Mouse (Mus musculus): ENCODE results near the gene Mcm9.
"Not testable (repeated sequence)": the region's sequence is repeated elsewhere in the genome, so short reads cannot be mapped to it uniquely, and the experiment has no call there.

The Mcm9 gene

DNA sequence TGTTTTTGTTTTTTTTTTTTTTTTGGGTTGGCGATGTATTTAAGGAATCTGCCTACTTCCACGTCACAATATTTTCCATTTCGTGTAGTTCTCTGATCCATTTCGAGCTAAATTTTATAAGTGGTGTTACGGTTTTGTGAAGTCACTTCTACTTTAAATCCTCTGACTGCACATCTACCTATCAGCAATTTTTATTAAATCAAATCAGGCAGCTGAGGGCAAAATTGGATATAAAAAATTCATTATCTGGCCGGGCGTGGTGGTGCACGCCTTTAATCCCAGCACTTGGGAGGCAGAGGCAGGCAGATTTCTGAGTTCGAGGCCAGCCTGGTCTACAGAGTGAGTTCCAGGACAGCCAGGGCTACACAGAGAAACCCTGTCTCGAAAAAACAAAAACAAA is at the start of gene Mcm9:
Gene Mcm9, minus strand, starts transcription at position 101 of the 400 bp plus-strand sequence.
- DNase-seq (ENCODE audit: low read depth) = not testable (repeated sequence)

GRCm38 (mm10) chr10:53661788-53662187 is 31.5 kb upstream of the Mcm9 start:
- no peak for DNase-seq (ENCODE audit: low read depth)

- not testable (repeated sequence) for DNase-seq (ENCODE audit: low read depth)
These were observed 24.0 kb upstream of the Mcm9 start for GRCm38 (mm10) chr10:53654239-53654638.

GRCm38 (mm10) chr10:53650683-53651082 is 20.4 kb upstream of the Mcm9 start:
- DNase-seq (ENCODE audit: low read depth) = no peak

GRCm38 (mm10) chr10:53641507-53641906 is 11.3 kb upstream of the Mcm9 start:
- DNase-seq (ENCODE audit: low read depth) = peak; percentile 21

GRCm38 (mm10) chr10:53635246-53635971 is 5.2 kb upstream of the Mcm9 start:
- no peak for DNase-seq (ENCODE audit: low read depth)

- no peak for DNase-seq (ENCODE audit: low read depth)
These were observed 3.9 kb upstream of the Mcm9 start for GRCm38 (mm10) chr10:53634160-53634559.

- DNase-seq (ENCODE audit: low read depth) = peak; percentile 91
These were observed 355 bp downstream of the Mcm9 start for GRCm38 (mm10) chr10:53629918-53630250.

- DNase-seq (ENCODE audit: low read depth) = peak; percentile 51
These were observed 857 bp downstream of the Mcm9 start for GRCm38 (mm10) chr10:53629247-53629917.

DNA sequence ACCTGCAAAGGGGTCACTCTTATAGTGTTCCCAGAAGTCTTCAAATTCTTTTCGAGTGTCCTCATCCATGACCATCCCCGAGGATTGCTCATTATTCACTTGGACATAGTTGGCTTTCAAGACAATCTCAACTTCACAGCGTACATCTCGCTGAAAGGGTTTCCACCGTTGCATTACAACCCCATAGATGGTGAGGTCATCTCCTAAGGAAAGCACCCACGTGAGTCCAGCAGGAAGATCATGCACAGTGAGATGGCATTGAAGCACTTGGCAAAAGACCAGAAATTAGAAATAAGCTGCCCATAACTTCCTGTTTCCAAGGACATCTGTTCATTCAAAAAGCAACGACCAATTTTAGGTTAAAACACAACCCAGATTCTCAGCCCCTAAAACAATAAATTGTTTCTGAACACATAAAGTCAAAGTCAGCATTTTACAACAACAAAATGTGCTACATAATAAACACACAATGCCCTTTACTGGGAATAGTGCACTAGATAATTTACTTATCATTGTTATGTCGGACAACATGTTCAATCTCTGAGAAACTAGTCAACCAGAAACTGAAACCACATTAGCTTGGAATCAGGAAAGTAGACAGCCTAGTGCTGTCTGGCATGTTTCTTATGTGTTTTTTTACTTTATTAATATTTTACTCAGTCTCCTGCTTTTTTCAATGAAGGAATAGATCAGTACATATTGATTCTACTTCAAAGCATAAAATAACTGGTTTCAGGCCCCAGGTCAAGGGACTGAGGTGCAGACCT is 14.2 kb downstream of the Mcm9 start:
- DNase-seq (ENCODE audit: low read depth) = no peak

DNA sequence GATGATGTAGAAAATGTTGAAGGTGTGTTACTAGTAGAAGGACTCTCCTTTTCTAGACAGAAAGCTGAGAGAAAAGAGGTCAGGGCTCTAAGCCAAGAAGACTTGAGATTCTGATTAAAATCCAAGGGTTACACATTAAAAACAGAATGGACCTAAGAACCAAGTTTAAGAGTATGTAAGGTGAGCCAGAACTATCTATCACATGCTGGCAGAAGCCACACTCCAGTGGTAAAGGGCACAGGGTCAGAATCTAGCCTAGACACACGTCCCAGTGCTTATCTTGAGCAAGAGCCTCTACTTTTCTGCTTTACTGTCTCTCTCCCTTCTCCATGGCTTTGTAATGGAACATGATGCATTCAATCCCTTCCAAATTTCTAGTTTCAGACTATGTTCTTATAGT is 16.3 kb downstream of the Mcm9 start:
- DNase-seq (ENCODE audit: low read depth) = no peak

DNA sequence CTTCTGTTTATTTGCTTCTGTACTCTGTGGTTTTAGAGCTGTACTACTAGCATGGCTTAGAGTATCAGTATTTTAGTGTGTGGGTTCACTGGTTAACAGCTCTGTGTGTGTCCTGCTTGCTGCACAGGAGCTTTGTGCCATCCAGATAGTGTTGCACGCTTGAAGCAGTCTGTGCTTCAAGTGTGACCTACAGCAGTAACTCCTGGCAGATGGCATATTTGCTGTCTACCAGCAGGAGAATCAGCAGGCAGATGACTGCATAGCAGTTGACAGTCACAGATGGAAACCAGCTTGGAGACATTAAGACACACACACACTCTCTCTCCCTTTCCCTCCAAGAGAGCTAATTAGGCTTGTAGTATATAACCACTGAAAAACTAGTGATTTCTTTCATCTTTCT is 18.1 kb downstream of the Mcm9 start:
- DNase-seq (ENCODE audit: low read depth) = no peak

- no peak for DNase-seq (ENCODE audit: low read depth)
These were observed 22.0 kb downstream of the Mcm9 start for GRCm38 (mm10) chr10:53608274-53608673.

DNA sequence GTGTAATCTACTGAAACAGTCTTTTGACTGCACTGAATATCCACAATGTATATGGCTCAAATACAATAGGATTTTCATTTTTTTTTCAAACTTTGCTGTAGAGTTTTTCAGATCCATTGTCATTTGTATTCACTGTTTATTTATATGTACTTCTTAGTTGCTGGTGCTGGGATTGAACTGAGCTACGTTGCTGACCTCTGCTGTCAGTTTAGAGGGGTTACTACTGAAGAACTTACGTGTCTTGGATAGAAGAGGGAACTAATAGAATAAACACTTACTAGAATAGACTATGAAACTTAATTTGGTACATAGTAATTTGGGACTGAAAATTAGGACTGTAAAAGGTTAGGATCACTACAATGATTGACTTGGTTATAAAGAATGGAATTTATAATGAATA is 24.9 kb downstream of the Mcm9 start:
- no peak for DNase-seq (ENCODE audit: low read depth)

DNA sequence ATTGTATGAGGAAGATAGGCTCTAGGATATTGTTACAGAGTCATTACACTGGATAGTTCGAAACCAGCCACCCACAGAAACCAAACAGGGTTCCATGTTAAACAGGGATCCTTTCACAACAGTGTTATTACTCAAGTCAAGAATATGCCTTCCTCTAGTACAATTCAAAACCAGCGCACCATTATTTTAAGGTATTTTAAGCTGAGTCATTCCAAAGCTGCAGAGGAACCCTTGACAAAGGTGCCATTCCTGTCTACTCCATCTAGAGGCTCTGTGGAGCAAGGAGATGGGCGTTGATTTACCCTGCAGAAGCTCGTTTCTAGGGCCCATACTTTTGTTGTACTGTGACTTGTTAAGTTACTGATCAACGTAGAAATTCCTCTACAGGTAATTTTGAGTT is 31.4 kb downstream of the Mcm9 start:
- no peak for DNase-seq (ENCODE audit: low read depth)

GRCm38 (mm10) chr10:53597121-53597881 is 32.9 kb downstream of the Mcm9 start:
- no peak for DNase-seq (ENCODE audit: low read depth)

- peak; percentile 92 for DNase-seq (ENCODE audit: low read depth)
These were observed 33.5 kb downstream of the Mcm9 start, which contains the start of gene Asf1a for GRCm38 (mm10) chr10:53596677-53597120. Gene Asf1a, plus strand, starts transcription at chr10:53596757.

- DNase-seq (ENCODE audit: low read depth) = peak; percentile 45
These were observed 34.2 kb downstream of the Mcm9 start for GRCm38 (mm10) chr10:53595744-53596676.

DNA sequence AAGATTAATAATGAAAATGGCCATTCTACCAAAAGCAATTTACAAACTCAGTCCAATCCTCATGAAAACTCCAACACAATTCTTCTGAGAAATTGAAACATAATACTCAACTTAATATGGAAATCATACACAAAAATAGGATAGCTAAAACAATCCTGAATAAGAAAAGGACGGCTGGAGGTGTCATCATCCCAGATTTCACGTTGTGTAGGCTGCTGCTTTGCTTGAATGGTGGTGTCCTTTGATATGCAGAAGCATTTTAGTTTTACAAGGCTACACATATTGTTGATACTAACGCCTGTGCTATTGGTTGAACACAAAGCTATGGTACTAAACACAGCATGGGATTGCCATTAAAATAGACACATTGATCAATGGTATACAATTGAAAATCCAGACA is 44.5 kb downstream of the Mcm9 start:
- DNase-seq (ENCODE audit: low read depth) = no peak

- no peak for DNase-seq (ENCODE audit: low read depth)
These were observed 49.2 kb downstream of the Mcm9 start for GRCm38 (mm10) chr10:53581087-53581486.

- no peak for DNase-seq (ENCODE audit: low read depth)
These were observed 49.6 kb downstream of the Mcm9 start for GRCm38 (mm10) chr10:53580621-53581081.

Data from fibroblast of lung, adult 2 months (primary cell).